Mouse (Mus musculus): ENCODE results near the gene Ifitm5.

The Ifitm5 gene

GRCm38 (mm10) chr7:140962733-140963132, 12.6 kb upstream of the Ifitm5 start:
- DNase-seq (ENCODE audit: low spot score), result no peak

- DNase-seq (ENCODE audit: low spot score), result no peak
Measured at GRCm38 (mm10) chr7:140961416-140961815, 11.3 kb upstream of the Ifitm5 start.

- DNase-seq (ENCODE audit: low spot score), result no peak
Measured at GRCm38 (mm10) chr7:140960026-140960425, 9.9 kb upstream of the Ifitm5 start.

- peak; percentile 55 for DNase-seq (ENCODE audit: low spot score)
Measured at GRCm38 (mm10) chr7:140959181-140959901, 9.2 kb upstream of the Ifitm5 start.

GRCm38 (mm10) chr7:140956556-140956869, 6.4 kb upstream of the Ifitm5 start:
- DNase-seq (ENCODE audit: low spot score), result no peak

- DNase-seq (ENCODE audit: low spot score), result peak; percentile 90
Measured at GRCm38 (mm10) chr7:140955758-140956555, 5.9 kb upstream of the Ifitm5 start, which contains the start of the genes Gm45717 and Ifitm2. Gene Gm45717, minus strand, starts transcription at chr7:140955937. Gene Ifitm2, minus strand, starts transcription at chr7:140955987.

- DNase-seq (ENCODE audit: low spot score), result no peak
Measured at GRCm38 (mm10) chr7:140955342-140955741, 5.3 kb upstream of the Ifitm5 start.

- DNase-seq (ENCODE audit: low spot score), result no peak
Measured at GRCm38 (mm10) chr7:140954733-140955071, 4.6 kb upstream of the Ifitm5 start.

- DNase-seq (ENCODE audit: low spot score), result no peak
Measured at GRCm38 (mm10) chr7:140953800-140954732, 4.0 kb upstream of the Ifitm5 start.

- no peak for DNase-seq (ENCODE audit: low spot score)
Measured at GRCm38 (mm10) chr7:140953133-140953532, 3.0 kb upstream of the Ifitm5 start.

- DNase-seq (ENCODE audit: low spot score), result no peak
Measured at GRCm38 (mm10) chr7:140952441-140952840, 2.4 kb upstream of the Ifitm5 start.

GRCm38 (mm10) chr7:140951765-140952164, 1.7 kb upstream of the Ifitm5 start:
- DNase-seq (ENCODE audit: low spot score), result no peak

GRCm38 (mm10) chr7:140951051-140951450, 960 bp upstream of the Ifitm5 start:
- no peak for DNase-seq (ENCODE audit: low spot score)

GRCm38 (mm10) chr7:140949255-140949654, 836 bp downstream of the Ifitm5 start:
- DNase-seq (ENCODE audit: low spot score), result no peak

GRCm38 (mm10) chr7:140948161-140948560, 1.9 kb downstream of the Ifitm5 start:
- no peak for DNase-seq (ENCODE audit: low spot score)

GRCm38 (mm10) chr7:140946980-140947379, 3.1 kb downstream of the Ifitm5 start:
- no peak for DNase-seq (ENCODE audit: low spot score)

GRCm38 (mm10) chr7:140946311-140946710, 3.8 kb downstream of the Ifitm5 start:
- DNase-seq (ENCODE audit: low spot score), result no peak

- DNase-seq (ENCODE audit: low spot score), result no peak
Measured at GRCm38 (mm10) chr7:140945247-140945646, 4.8 kb downstream of the Ifitm5 start.

- no peak for DNase-seq (ENCODE audit: low spot score)
Measured at GRCm38 (mm10) chr7:140944236-140944635, 5.9 kb downstream of the Ifitm5 start.

- no peak for DNase-seq (ENCODE audit: low spot score)
Measured at GRCm38 (mm10) chr7:140943356-140943755, 6.7 kb downstream of the Ifitm5 start.

- no peak for DNase-seq (ENCODE audit: low spot score)
Measured at GRCm38 (mm10) chr7:140942811-140943210, 7.3 kb downstream of the Ifitm5 start.

- no peak for DNase-seq (ENCODE audit: low spot score)
Measured at GRCm38 (mm10) chr7:140942341-140942740, 7.8 kb downstream of the Ifitm5 start.
